Mouse (Mus musculus) limb, embryonic 10.5 days (tissue): ENCODE data around the gene Pde9a. TPM values are rescaled to one million over a fixed set of nuclear protein-coding genes. Genes with fewer than 3 reads are reported as not detected.

Source experiments
- DNase-seq: peaks from one replicate; pipeline ENCODE4 v3.0.0-alpha.2; 2017; ENCODE audit warnings: low spot score
- H3K27ac ChIP-seq: fragments of 300-500 bp; sonication (generic); 2 replicates; pipeline ENCODE4 v1.5.1; 2016; ENCODE audit warnings: mild to moderate bottlenecking
- H3K27me3 ChIP-seq: fragments of 300-500 bp; sonication (generic); 2 replicates; pipeline ENCODE4 v1.6.1; 2016; ENCODE audit warnings: low read depth, mild to moderate bottlenecking; ENCODE audit not compliant: poor library complexity, severe bottlenecking
- H3K36me3 ChIP-seq: fragments of 300-500 bp; sonication (generic); 2 replicates; pipeline ENCODE4 v1.6.1; 2016; ENCODE audit warnings: mild to moderate bottlenecking, moderate library complexity
- H3K4me1 ChIP-seq: fragments of 300-500 bp; sonication (generic); 2 replicates; pipeline ENCODE4 v1.6.1; 2016
- H3K4me3 ChIP-seq: fragments of 300-500 bp; sonication (generic); 2 replicates; pipeline ENCODE4 v1.5.1; 2016; ENCODE audit warnings: mild to moderate bottlenecking, moderate library complexity
- H3K9me3 ChIP-seq: fragments of 300-500 bp; sonication (generic); replicated peaks from 2 replicates; pipeline ENCODE4 v1.6.1; 2016; ENCODE audit warnings: mild to moderate bottlenecking
- WGBS: fragments of 180-500 bp; shearing (Covaris S2); methylation state at CpG from one replicate; pipeline ENCODE4 v1.1.7; 2016; 5-methylcytosine and 5-hydroxymethylcytosine counted together
- polyA plus RNA-seq: library from polyadenylated mRNA; unstranded; fragments of >200 nt; fragmentation: Nextera tagmentation; extraction: Ambion mirVana; gene quantifications from 2 replicates; pipeline ENCODE4 v1.2.1, GENCODE M21; 2016

The Pde9a gene
- polyA plus RNA-seq, 1 experiment from 2014 or later: 27.2 TPM

DNA sequence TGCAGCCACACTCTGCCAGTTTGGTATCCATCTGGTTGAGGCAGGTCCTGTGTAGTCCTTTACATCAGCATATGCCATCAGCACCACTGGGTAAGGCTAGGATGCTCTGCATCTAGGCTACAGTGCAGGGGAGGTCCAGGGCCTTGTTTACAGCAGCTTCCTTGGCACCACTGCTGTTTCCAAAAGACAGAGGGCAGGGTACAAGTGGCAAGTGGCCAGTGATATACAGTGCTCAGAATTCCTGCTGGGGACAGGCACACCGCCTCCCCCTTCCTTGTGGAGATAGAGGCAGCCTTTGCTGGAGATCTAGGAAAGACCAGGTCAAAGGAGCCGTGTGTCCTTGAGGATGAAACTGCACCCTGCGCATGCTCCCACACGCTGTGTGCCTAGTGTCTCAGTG lies 38.3 kb downstream of the Pde9a start:
- DNase-seq: no peak
- H3K9me3 ChIP-seq: no peaks in the 10 kb centered on the region
- H3K4me3 ChIP-seq: no peak overlapping the region
- H3K36me3 ChIP-seq: peaks cover 12% of the 10 kb centered on the region
- 92% methylated on average over 4 of the region's 4 CpGs for WGBS
- H3K4me1 ChIP-seq: peaks cover 64% of the 10 kb centered on the region
- peaks cover 5% of the 10 kb centered on the region for H3K27me3 ChIP-seq
- 0 out of 2 replicates have a peak overlapping the region, but pooled peaks have one; percentile 42 for H3K27ac ChIP-seq

DNA sequence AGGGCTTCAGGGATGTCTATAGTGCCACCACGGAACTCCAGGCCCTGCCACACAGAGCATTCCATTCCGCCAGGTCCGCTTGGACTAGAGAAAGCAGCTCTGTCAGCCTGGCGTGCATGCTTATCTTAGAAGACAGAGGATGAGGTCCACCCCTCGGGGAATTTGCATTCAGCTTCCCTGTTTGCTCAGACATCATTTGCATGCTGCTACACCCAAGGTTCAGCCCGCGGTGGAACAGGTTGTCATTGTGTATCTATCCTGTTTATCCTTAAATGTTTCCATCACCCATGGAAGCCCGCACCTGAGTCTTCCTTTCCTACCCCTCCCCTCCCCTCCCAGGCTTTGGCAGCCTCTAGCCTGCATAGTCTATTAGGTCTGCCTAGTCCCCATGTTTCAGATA lies 38.8 kb downstream of the Pde9a start:
- DNase-seq: no peak
- WGBS: 61% methylated on average over 8 of the region's 8 CpGs
- Histone ChIP-seq H3K36me3 (peaks cover 16% of the 10 kb centered on the region), H3K4me3 (no peak overlapping the region), H3K9me3 (no peaks in the 10 kb centered on the region; the same call in 1 of the 2 replicates), H3K27me3 (peaks cover 5% of the 10 kb centered on the region), H3K27ac (0 out of 2 replicates have a peak overlapping the region, but pooled peaks have one; percentile 42), H3K4me1 (peaks cover 59% of the 10 kb centered on the region)

DNA sequence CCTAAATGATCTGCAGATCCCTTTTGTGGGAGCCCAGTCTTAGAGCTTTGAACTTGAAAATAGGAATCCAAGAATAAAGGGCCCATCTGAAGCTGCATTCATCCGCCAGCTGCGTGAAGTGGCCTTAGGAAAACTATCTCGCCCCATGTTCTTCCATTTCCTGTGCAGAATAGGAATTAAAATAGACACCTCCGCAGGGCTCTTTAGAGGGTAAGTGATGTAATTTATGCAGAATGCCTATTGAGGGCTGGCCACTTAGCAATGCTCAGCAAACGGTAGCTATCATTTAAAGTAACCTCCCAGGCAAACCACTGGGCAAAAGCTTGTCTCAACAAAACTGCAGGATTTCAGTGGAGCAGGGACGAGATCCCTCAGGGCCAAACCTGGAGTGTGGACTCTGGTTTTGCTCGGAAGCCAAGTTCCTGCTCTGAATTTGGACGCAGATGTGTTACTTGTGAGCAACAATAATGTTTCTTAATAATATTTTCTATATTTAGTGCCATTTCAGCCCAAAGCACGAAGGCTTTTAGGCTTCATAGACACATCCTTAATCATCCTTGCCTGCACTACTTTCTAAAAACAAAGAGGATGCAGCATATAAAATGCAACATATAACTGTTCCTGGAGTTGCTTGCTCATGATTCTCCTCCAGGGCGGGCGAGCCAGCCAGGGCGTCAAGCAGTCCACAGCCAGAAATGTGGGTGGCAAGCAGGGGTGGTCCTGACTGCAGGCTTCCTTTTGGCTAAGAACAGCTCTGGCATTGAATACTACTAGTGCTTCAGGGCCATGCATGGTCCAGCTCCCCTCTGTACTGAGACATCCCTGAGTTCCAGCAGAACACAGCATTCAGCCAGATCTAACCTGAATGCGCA lies 40.1 kb downstream of the Pde9a start:
- no peaks in the 10 kb centered on the region; the same call in 1 of the 2 replicates for H3K9me3 ChIP-seq
- H3K4me3 ChIP-seq: no peak overlapping the region
- peaks cover 24% of the 10 kb centered on the region for H3K36me3 ChIP-seq
- H3K4me1 ChIP-seq: peaks cover 48% of the 10 kb centered on the region
- WGBS: 77% methylated on average over 13 of the region's 13 CpGs
- no peak overlapping the region for H3K27ac ChIP-seq
- no peak for DNase-seq
- peaks cover 5% of the 10 kb centered on the region for H3K27me3 ChIP-seq

DNA sequence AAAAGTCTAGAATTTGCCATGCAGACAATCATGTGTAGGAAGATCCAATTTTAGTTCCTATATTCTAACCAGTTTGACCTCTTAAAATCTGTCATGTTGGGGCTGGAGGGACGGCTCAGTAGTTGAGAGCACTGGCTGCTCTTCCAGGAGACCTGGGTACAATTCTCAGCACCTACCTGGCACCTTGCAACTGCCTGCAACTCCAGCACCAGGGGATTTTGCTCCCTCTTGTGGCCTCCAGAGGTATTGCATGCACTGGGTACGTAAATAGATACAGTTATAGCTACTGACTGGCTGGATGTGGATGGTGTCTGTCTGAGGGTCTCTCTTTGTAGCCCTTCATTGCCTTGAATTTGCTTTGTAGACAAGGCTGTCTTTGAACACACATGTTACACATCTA lies 43.4 kb downstream of the Pde9a start:
- no peak for DNase-seq
- peaks cover 54% of the 10 kb centered on the region for H3K4me1 ChIP-seq
- 86% methylated on average over 2 of the region's 2 CpGs for WGBS
- H3K27ac ChIP-seq: no peak overlapping the region
- no peaks in the 10 kb centered on the region; the same call in 1 of the 2 replicates for H3K9me3 ChIP-seq
- peaks cover 19% of the 10 kb centered on the region for H3K36me3 ChIP-seq
- peaks cover 4% of the 10 kb centered on the region for H3K27me3 ChIP-seq
- H3K4me3 ChIP-seq: no peak overlapping the region

DNA sequence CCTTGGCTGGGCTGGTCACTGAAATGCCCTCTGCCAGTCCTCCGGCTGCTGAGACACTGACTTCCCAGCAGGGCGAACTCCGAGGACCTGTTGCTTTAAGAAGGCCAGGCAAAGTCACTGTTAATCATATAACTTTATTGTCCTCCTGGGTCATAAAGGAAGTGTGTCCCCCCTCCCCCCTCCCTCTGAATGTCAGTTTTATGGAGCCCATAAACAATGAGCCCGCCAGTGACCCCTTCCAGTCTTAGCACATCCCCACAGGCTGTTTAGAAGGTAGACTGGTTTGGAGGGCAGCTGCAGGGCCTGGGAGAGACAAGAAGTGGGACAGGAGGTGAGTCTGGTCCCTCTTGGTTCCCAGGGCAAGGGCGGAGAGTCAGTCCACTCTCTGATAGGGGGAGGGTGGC lies 46.9 kb downstream of the Pde9a start:
- Histone ChIP-seq H3K4me1 (peaks cover 49% of the 10 kb centered on the region), H3K27ac (peak overlapping the region; percentile 72), H3K4me3 (peak overlapping the region; percentile 40), H3K9me3 (no peaks in the 10 kb centered on the region; the same call in 1 of the 2 replicates), H3K36me3 (peaks cover 19% of the 10 kb centered on the region), H3K27me3 (no peaks in the 10 kb centered on the region)
- WGBS: 7% methylated on average over 5 of the region's 5 CpGs
- peak; percentile 67 for DNase-seq

DNA sequence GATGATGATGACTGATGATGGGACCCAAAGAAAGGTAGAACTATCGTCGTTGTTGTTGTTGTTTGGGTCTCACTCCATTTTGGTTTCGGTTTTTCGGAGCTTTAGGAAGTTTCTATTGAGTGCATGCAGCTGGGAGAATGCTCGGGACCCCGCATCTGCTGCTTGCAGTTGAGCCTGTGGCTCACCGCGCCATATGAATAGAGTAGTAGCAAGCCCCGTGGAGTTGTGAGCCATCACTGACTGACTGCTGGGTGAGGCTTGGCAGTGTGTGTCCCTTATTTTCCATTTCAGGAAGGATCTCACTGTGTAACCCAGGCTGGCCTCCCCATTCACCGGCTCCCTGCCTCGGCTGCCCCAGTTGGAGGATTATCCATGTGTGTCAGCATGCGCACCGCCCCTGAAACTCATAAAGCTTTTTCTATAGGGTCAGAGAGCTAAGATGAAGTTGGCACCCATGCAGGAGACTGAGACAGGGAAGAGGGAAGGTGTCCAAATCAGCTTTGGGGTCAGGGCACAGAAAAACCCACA lies 47.5 kb downstream of the Pde9a start:
- peak overlapping the region; percentile 66 for H3K27ac ChIP-seq
- no peaks in the 10 kb centered on the region for H3K27me3 ChIP-seq
- H3K9me3 ChIP-seq: no peaks in the 10 kb centered on the region; the same call in 1 of the 2 replicates
- WGBS: 42% methylated on average over 13 of the region's 13 CpGs
- peaks cover 48% of the 10 kb centered on the region for H3K4me1 ChIP-seq
- peak overlapping the region; percentile 40 for H3K4me3 ChIP-seq
- peaks cover 19% of the 10 kb centered on the region for H3K36me3 ChIP-seq
- DNase-seq: no peak

DNA sequence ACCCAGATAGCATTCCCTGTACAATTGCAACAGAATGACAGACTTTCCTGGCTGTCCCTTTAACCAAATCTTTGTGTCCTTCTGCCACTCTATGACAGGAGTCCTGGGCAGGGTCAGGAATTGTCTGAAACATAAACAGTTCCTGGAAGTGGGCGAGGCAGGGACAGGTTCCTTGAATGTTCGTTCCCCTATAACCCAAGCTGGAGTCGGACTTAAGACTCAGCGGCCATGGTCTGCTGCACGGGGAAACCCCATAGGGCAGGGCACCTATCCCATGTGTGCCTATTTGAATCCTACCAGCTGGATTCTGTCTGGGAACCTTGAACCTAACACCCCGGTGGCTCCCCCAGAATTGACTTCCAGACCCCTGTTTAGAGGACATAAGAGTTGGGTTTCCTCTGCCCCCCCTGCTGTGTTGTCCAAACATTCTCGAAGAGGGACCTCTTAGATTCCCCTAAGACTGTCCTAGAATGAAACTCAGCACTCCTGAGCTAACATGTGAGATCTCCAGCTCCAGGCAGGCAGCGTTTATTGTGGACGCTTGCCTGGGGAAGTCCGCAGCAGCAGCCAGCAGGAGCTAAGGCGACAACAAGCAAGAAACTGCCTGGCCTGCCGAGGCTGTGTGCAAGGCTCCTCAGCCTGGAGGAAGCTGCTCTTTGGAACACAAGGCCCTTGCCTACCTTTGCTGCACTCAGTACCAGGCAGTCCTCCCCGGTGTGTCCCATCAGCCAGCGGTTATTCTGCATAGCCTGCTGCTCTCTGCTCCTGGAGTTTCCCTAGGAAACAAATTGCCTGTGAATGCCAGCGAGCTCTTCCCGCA lies 48.2 kb downstream of the Pde9a start:
- DNase-seq: peak; percentile 59

DNA sequence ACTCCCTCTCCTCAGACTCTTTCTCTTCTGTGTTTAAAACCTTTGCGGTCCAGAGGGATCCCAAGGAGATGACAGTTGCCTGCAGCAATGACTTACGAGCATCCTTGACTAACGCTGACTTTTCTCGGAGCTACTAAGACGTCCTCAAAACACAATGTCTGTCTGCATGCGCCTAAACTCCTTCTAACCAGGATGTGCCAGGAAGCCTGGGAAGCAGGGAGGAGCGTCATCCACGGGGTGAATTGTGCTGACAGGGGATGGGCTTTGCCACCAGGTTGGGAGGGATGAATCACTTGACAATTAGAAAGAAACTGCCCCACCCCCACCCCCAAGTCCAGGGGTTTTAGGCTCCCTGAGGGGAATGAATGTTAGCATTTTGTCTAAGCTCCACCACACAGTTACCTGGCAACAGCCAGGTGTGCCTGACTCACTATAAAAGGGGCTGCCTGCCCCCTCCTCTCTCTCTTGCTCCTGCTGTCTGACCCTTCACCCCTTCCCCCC lies 48.9 kb downstream of the Pde9a start:
- WGBS: 3% methylated on average over 8 of the region's 8 CpGs
- Histone ChIP-seq H3K36me3 (peaks cover 8% of the 10 kb centered on the region), H3K27me3 (no peaks in the 10 kb centered on the region), H3K27ac (peak overlapping the region; percentile 66), H3K4me3 (peak overlapping the region; percentile 40), H3K4me1 (peaks cover 53% of the 10 kb centered on the region), H3K9me3 (no peaks in the 10 kb centered on the region)
- DNase-seq: no peak

More for the DNA sequence above, 48.2 kb downstream of the Pde9a start:
- H3K36me3 ChIP-seq: peaks cover 13% of the 10 kb centered on the region
- no peaks in the 10 kb centered on the region for H3K27me3 ChIP-seq
- H3K4me3 ChIP-seq: peak overlapping the region; percentile 40
- H3K27ac ChIP-seq: peak overlapping the region; percentile 66
- WGBS: 13% methylated on average over 16 of the region's 16 CpGs
- H3K4me1 ChIP-seq: peaks cover 48% of the 10 kb centered on the region
- H3K9me3 ChIP-seq: no peaks in the 10 kb centered on the region; the same call in 1 of the 2 replicates

DNA sequence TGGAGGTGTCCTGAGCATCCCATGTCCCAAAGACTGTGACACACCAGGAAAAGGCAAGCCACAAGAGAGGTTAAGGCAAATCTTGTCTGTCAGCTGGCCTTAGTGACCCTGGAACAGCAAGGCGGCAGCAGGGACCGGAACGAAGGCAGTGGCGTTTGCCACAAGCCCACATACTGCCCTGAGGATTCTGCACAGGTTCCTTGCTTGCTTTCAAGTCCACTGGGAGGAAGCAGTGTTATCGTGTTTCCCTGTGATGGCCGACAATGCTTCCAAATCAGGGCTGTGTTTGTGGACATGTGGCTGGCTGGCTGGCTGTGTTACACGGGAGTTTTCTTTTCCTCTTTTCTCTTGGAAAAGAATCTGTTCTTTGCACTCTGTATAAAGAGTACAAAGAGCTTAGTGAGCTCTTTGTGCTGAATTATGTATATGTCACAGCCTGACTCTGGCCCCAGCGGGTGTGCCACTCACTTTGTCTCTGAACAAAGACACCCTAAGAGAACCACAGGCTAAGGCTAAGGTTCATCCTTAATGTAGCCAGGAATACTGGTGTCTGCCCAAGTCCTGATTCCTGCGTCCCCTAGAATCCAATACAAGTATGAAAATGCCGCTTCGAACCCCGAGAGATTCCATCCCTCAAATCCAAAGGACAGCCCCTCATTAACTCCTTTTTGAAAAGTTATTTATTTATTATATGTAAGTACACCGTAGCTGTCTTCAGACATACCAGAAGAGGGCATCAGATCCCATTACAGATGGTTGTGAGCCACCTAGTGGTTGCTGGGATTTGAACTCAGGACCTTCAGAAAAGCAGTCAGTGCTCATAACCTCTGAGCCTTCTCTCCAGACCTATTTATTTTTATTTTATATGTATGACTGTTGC lies 50.2 kb downstream of the Pde9a start:
- DNase-seq: no peak
- Histone ChIP-seq H3K27me3 (no peaks in the 10 kb centered on the region), H3K36me3 (no peaks in the 10 kb centered on the region), H3K4me1 (peaks cover 55% of the 10 kb centered on the region), H3K27ac (no peak overlapping the region), H3K4me3 (no peak overlapping the region), H3K9me3 (no peaks in the 10 kb centered on the region)
- 67% methylated on average over 13 of the region's 13 CpGs for WGBS

DNA sequence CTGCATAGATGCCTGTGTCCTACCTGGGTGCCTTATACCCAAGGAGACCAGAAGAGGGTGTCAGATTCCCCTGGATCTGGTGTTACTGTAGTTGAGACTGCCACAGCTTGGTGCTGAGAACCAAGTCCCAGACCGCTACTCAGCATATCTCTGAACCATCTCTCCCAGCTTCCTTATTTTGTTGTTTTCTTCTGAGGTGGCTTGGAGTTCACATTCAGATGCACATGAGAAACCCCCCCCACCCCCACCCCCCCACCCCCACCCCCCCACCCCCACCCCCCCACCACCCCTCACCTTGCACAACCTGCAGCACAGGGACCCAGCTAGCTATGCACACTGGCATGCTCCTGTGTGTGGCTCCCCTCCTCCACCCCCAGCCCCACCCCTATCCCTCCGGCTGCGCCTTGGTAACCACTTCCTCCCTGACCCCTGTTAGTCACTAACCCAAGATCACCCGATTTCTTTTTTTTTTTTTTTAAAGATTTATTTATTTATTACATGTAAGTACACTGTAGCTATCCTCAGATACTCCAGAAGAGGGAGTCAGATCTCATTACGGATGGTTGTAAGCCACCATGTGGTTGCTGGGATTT lies 50.9 kb downstream of the Pde9a start:
- no peak overlapping the region for H3K27ac ChIP-seq
- WGBS: 84% methylated on average over 5 of the region's 5 CpGs
- DNase-seq: no peak

DNA sequence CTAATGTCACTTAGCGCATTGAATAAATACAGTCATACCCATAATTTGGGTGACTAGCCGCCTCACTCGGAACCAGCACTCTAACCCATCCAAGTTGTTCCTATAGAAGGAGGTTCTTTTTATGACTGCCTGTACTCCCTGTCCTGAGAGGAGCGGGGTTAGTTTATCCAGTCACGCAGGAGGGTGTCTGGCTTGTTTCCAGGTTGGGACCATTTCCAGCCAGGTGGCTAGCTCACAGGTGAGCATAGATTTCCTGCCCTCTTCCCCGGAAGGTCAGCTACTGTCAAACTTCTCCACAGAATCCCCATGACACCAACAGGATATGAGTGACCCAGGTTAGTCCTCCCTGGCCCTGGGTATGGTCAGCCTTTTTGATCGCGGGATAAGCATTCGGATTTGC lies 51.5 kb downstream of the Pde9a start:
- DNase-seq: no peak
- Histone ChIP-seq H3K27ac (no peak overlapping the region), H3K4me3 (no peak overlapping the region), H3K27me3 (no peaks in the 10 kb centered on the region), H3K36me3 (no peaks in the 10 kb centered on the region), H3K4me1 (peaks cover 52% of the 10 kb centered on the region), H3K9me3 (no peaks in the 10 kb centered on the region)
- 93% methylated on average over 9 of the region's 9 CpGs for WGBS

More for the DNA sequence above, 50.9 kb downstream of the Pde9a start:
- no peaks in the 10 kb centered on the region for H3K27me3 ChIP-seq
- H3K36me3 ChIP-seq: no peaks in the 10 kb centered on the region
- H3K4me3 ChIP-seq: no peak overlapping the region
- H3K9me3 ChIP-seq: no peaks in the 10 kb centered on the region
- H3K4me1 ChIP-seq: peaks cover 53% of the 10 kb centered on the region
